In the genomic region with DNA sequence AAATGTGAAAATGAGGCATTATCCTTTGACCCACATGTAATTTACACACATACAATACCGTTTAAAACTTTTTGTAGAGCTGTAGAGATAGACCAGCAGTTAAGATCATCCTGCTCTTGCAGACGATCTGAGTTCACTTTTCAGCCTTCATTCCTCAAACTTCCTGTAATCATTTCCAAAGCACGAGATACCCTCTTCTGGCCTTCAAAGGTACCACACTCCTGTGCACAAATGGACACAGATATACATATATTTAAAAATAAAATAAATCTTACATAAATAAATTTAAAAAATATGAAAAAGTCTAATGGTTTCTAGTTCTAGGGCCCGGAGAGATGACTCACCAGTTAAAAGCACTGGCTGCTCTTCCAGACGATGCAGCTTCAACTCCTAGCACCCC, we compare ENCODE assay signal across 18 mouse cellular contexts. TPM values are rescaled to one million over a fixed set of nuclear protein-coding genes. Genes with fewer than 3 reads are reported as not detected.
DNase-seq lines count a peak whose midpoint lies in the region; ATAC-seq and TF ChIP-seq lines count a peak whose summit lies in the region.
"Had no signal": no experiment of that assay in that cellular context is flagged by ENCODE, and none has a peak within 500 bp of the region (broad histone marks: within the 10 kb centered on the region; RNA-seq: fewer than 3 reads in every experiment).

No protein-coding gene starts in this region.

- no peak for TF ChIP-seq POLR2A in MEL (IDR thresholded peaks at IDR 0.05; ENCODE audit: control insufficient read depth in 1 of 2, insufficient read depth in 1 of 2, low read depth in 1 of 2, low read length in 2 of 2, poor library complexity in 1 of 2)

- H3K79me2 ChIP-seq in MEL (ENCODE audit: control insufficient read depth, insufficient read depth, low read length, poor library complexity), result no peaks in the 10 kb centered on the region

- TF ChIP-seq RAD21 in MEL (IDR thresholded peaks at IDR 0.05; ENCODE audit: low read depth, low read length), result peak; percentile 30

- peaks cover 0 to 64% of the 10 kb centered on the region in 2 experiments; a peak in 2 of 4 replicates for H3K36me3 ChIP-seq in MEL (ENCODE audit: control insufficient read depth in 1 of 2, insufficient read depth in 2 of 2, low read length in 2 of 2)
- H3K36me3 ChIP-seq in hindbrain, embryonic 10.5 days, result peaks cover 82% of the 10 kb centered on the region

- peak; percentile 12 for DNase-seq in CD4-positive, CD25-positive, alpha-beta regulatory T cell, adult 2 months (ENCODE audit: low read depth, low spot score)
- no peak for DNase-seq in left cerebral cortex, adult 2 months (ENCODE audit: extremely low spot score in 1 of 2, low spot score in 2 of 2)
- DNase-seq in left cerebral cortex, adult 8-10 months (ENCODE audit: low spot score in 2 of 2), result no peak
- DNase-seq in MEL (ENCODE audit: low read depth, low spot score), result peak; percentile 50
- DNase-seq in hindbrain, embryonic 10.5 days (ENCODE audit: low spot score), result no peak
- DNase-seq: adrenal gland, postnatal 25 days; cerebellum, postnatal 25 days; kidney, adult 11 months had no signal

- intact Hi-C loops in left cerebral cortex, adult 2 months (cut with DNase I), result no loop called here

- no peak for TF ChIP-seq EP300 in MEL (IDR thresholded peaks at IDR 0.05; ENCODE audit: low read depth in 1 of 2, low read length in 2 of 2)

- WGBS in hindbrain, embryonic 10.5 days, result 91% methylated on average over 5 of the region's 5 CpGs

- no peaks in the 10 kb centered on the region for H3K4me1 ChIP-seq in MEL (ENCODE audit: control insufficient read depth in 1 of 2, insufficient read depth in 2 of 2, low read length in 2 of 2)
- no peaks in the 10 kb centered on the region for H3K4me1 ChIP-seq in hindbrain, embryonic 10.5 days (replicated peaks)
- H3K4me1 ChIP-seq: embryonic facial prominence, embryonic 15.5 days; forebrain, embryonic 12.5 days; heart, embryonic 10.5 days; limb, embryonic 13.5 days; lung, embryonic 15.5 days; neural tube, embryonic 12.5 days had no signal

- H3K4me3 ChIP-seq in left cerebral cortex, adult 2 months, result no peak overlapping the region
- H3K4me3 ChIP-seq in MEL (ENCODE audit: control insufficient read depth in 1 of 2, insufficient read depth in 1 of 2, low read depth in 2 of 2, low read length in 2 of 2), result no peak overlapping the region
- no peak overlapping the region for H3K4me3 ChIP-seq in hindbrain, embryonic 10.5 days
- H3K4me3 ChIP-seq: embryonic facial prominence, embryonic 15.5 days; forebrain, embryonic 12.5 days; heart, embryonic 10.5 days; limb, embryonic 13.5 days; lung, embryonic 15.5 days; neural tube, embryonic 12.5 days had no signal

- H3K9me3 ChIP-seq in MEL (replicated peaks; ENCODE audit: insufficient read depth, low read length), result no peaks in the 10 kb centered on the region
- no peaks in the 10 kb centered on the region for H3K9me3 ChIP-seq in hindbrain, embryonic 10.5 days
- H3K9me3 ChIP-seq: embryonic facial prominence, embryonic 15.5 days; forebrain, embryonic 12.5 days; heart, embryonic 10.5 days; limb, embryonic 13.5 days; lung, embryonic 15.5 days; neural tube, embryonic 12.5 days had no signal

- no peak overlapping the region for H3K27ac ChIP-seq in left cerebral cortex, adult 2 months
- H3K27ac ChIP-seq in MEL (ENCODE audit: control insufficient read depth, low read depth, low read length), result no peak overlapping the region
- no peak overlapping the region for H3K27ac ChIP-seq in hindbrain, embryonic 10.5 days
- H3K27ac ChIP-seq: embryonic facial prominence, embryonic 15.5 days; forebrain, embryonic 12.5 days; heart, embryonic 10.5 days; limb, embryonic 13.5 days; lung, embryonic 15.5 days; neural tube, embryonic 12.5 days had no signal

- no peak for ATAC-seq in CD4-positive, CD25-positive, alpha-beta regulatory T cell, adult 4 months
- ATAC-seq in megakaryocyte progenitor cell, adult 5-6 weeks (replicated peaks; ENCODE audit: poor library complexity), result 0 out of 2 replicates have a peak, but pooled peaks have one; percentile 61
- ATAC-seq in activated CD4-positive, CD25-positive, alpha-beta regulatory T cell, adult 4 months, result no peak
- ATAC-seq: midbrain, embryonic 16.5 days had no signal

- peak; percentile 21 for TF ChIP-seq CTCF in left cerebral cortex, adult 2 months (IDR thresholded peaks at IDR 0.05)
- TF ChIP-seq CTCF in MEL (IDR thresholded peaks at IDR 0.05 in 2 of 3, conservative IDR thresholded peaks at IDR 0.05 in 1 of 3; ENCODE audit: control insufficient read depth in 1 of 3, insufficient read depth in 1 of 3, low read depth in 2 of 3, low read length in 3 of 3, poor library complexity in 1 of 3, severe bottlenecking in 1 of 3), result peak in 1 of 3 experiments; percentile 34; a peak in 2 of 6 replicates

- no peak overlapping the region for H3K9ac ChIP-seq in MEL (ENCODE audit: control insufficient read depth, low read depth, low read length, poor library complexity, severe bottlenecking)
- H3K9ac ChIP-seq: embryonic facial prominence, embryonic 15.5 days; forebrain, embryonic 12.5 days; limb, embryonic 13.5 days; lung, embryonic 15.5 days; neural tube, embryonic 12.5 days had no signal

- no peaks in the 10 kb centered on the region for H3K27me3 ChIP-seq in MEL (ENCODE audit: control insufficient read depth in 1 of 2, insufficient read depth in 2 of 2, low read length in 2 of 2)
- H3K27me3 ChIP-seq in hindbrain, embryonic 10.5 days (ENCODE audit: insufficient read depth, poor library complexity, severe bottlenecking), result no peaks in the 10 kb centered on the region
- H3K27me3 ChIP-seq: embryonic facial prominence, embryonic 15.5 days; forebrain, embryonic 12.5 days; limb, embryonic 13.5 days; lung, embryonic 15.5 days; neural tube, embryonic 12.5 days had no signal

TF ChIP-seq in MEL, 35 proteins besides CTCF, POLR2A, EP300 and RAD21:
- peak; percentile 31; the same call in 1 of the 2 replicates for TF ChIP-seq SMC3 (IDR thresholded peaks at IDR 0.05; ENCODE audit: low read depth, low read length)
- no peak for TF ChIP-seq ETS1 (IDR thresholded peaks at IDR 0.05; ENCODE audit: low read depth, low read length)

RNA-seq across cellular contexts. Expression of a gene that starts 31.0 kb away (rescaled TPM):
- polyA plus RNA-seq in CD4-positive, CD25-positive, alpha-beta regulatory T cell, adult 4 months (2017; shearing (Covaris generic)), result 100 to 1,000 TPM; 101 to 104 TPM
- total RNA-seq in left cerebral cortex, adult 2 months (2021), result 10 to 100 TPM; 53.8 to 54.9 TPM
- 10 to 100 TPM; 49.1 to 62.8 (median 53.2) TPM for total RNA-seq in left cerebral cortex, adult 8-10 months (2022)
- total RNA-seq in MEL (2012; rRNA removed), result 95.7 and 98.0 TPM in 2 replicates
- polyA plus RNA-seq in MEL (2012; ENCODE audit: insufficient read depth in 1 of 2, insufficient read length in 2 of 2, low read depth in 1 of 2, low replicate concordance in 2 of 2, missing spikeins in 1 of 2), result 100 to 1,000 TPM in 1 of 2 experiments, 10 to 100 TPM in 1; 58.9 to 145 TPM
- total RNA-seq in megakaryocyte progenitor cell, adult 5-6 weeks (2015), result 103 and 108 TPM in 2 replicates
- 116 and 149 TPM in 2 replicates for total RNA-seq in megakaryocyte progenitor cell, adult 5-6 weeks (2017)
- polyA plus RNA-seq in activated CD4-positive, CD25-positive, alpha-beta regulatory T cell, adult 4 months (2017; shearing (Covaris generic)), result 100 to 1,000 TPM; 111 to 115 TPM
- polyA plus RNA-seq in hindbrain, embryonic 10.5 days (2016; fragmentation: Nextera tagmentation; extraction: Ambion mirVana), result 80.2 and 92.8 TPM in 2 replicates

RNA-seq across cellular contexts. Expression of a gene that starts 43.6 kb away (rescaled TPM):
- 10 to 100 TPM; 20.7 to 25.7 TPM for polyA plus RNA-seq in CD4-positive, CD25-positive, alpha-beta regulatory T cell, adult 4 months (2017; shearing (Covaris generic))
- 100 to 1,000 TPM; 121 to 126 TPM for total RNA-seq in left cerebral cortex, adult 2 months (2021)
- 100 to 1,000 TPM; 119 to 125 (median 120) TPM for total RNA-seq in left cerebral cortex, adult 8-10 months (2022)
- 18.7 and 18.8 TPM in 2 replicates for total RNA-seq in MEL (2012; rRNA removed)
- 10 to 100 TPM in 1 of 2 experiments, not detected in 1; 17.8 TPM for polyA plus RNA-seq in MEL (2012; ENCODE audit: insufficient read depth in 1 of 2, insufficient read length in 2 of 2, low read depth in 1 of 2, low replicate concordance in 2 of 2, missing spikeins in 1 of 2)
- 34.2 and 39.6 TPM in 2 replicates for total RNA-seq in megakaryocyte progenitor cell, adult 5-6 weeks (2015)
- total RNA-seq in megakaryocyte progenitor cell, adult 5-6 weeks (2017), result 35.8 and 40.7 TPM in 2 replicates
- 10 to 100 TPM; 29.6 to 32.0 TPM for polyA plus RNA-seq in activated CD4-positive, CD25-positive, alpha-beta regulatory T cell, adult 4 months (2017; shearing (Covaris generic))
- polyA plus RNA-seq in hindbrain, embryonic 10.5 days (2016; fragmentation: Nextera tagmentation; extraction: Ambion mirVana), result 62.7 and 64.7 TPM in 2 replicates

Comparison
In these comparisons a context has a peak if more than half of its experiments do, and no peak if none do; other contexts are left out.
1. DNase-seq: peak in CD4-positive, CD25-positive, alpha-beta regulatory T cell, adult 2 months (single experiment) and MEL (single experiment); none in left cerebral cortex, adult 2 months (0 of 2), left cerebral cortex, adult 8-10 months (0 of 2) and hindbrain, embryonic 10.5 days (single experiment).